Mouse (Mus musculus) limb, embryonic 10.5 days (tissue): ENCODE measurements around the gene Hist1h4b. TPM values are rescaled to one million over a fixed set of nuclear protein-coding genes. Genes with fewer than 3 reads are reported as not detected.
"Not testable (repeated sequence)": the region's sequence is repeated elsewhere in the genome, so short reads cannot be mapped to it uniquely, and the experiment has no call there.

Experiments
- DNase-seq: peaks from one replicate; pipeline ENCODE4 v3.0.0-alpha.2; 2017; ENCODE audit warnings: low spot score
- H3K27ac ChIP-seq: fragments of 300-500 bp; sonication (generic); 2 replicates; pipeline ENCODE4 v1.5.1; 2016; ENCODE audit warnings: mild to moderate bottlenecking
- H3K27me3 ChIP-seq: fragments of 300-500 bp; sonication (generic); 2 replicates; pipeline ENCODE4 v1.6.1; 2016; ENCODE audit warnings: low read depth, mild to moderate bottlenecking; ENCODE audit not compliant: poor library complexity, severe bottlenecking
- H3K36me3 ChIP-seq: fragments of 300-500 bp; sonication (generic); 2 replicates; pipeline ENCODE4 v1.6.1; 2016; ENCODE audit warnings: mild to moderate bottlenecking, moderate library complexity
- H3K4me1 ChIP-seq: fragments of 300-500 bp; sonication (generic); 2 replicates; pipeline ENCODE4 v1.6.1; 2016
- H3K4me3 ChIP-seq: fragments of 300-500 bp; sonication (generic); 2 replicates; pipeline ENCODE4 v1.5.1; 2016; ENCODE audit warnings: mild to moderate bottlenecking, moderate library complexity
- H3K9me3 ChIP-seq: fragments of 300-500 bp; sonication (generic); replicated peaks from 2 replicates; pipeline ENCODE4 v1.6.1; 2016; ENCODE audit warnings: mild to moderate bottlenecking
- WGBS: fragments of 180-500 bp; shearing (Covaris S2); methylation state at CpG from one replicate; pipeline ENCODE4 v1.1.7; 2016; 5-methylcytosine and 5-hydroxymethylcytosine counted together
- polyA plus RNA-seq: library from polyadenylated mRNA; unstranded; fragments of >200 nt; fragmentation: Nextera tagmentation; extraction: Ambion mirVana; gene quantifications from 2 replicates; pipeline ENCODE4 v1.2.1, GENCODE M21; 2016

Gene Hist1h4b
- 4.4 and 5.9 TPM in 2 replicates for polyA plus RNA-seq

GRCm38 (mm10) chr13:23756790-23757189 is at the start of gene Hist1h4b:
Hist1h4b (plus strand) TSS chr13:23757013.
- Histone ChIP-seq H3K4me3 (peak within 1 kb of the TSS; percentile 52), H3K9me3 (no peaks in the 10 kb centered on the region), H3K36me3 (no peaks in the 10 kb centered on the region), H3K4me1 (peaks cover 12% of the 10 kb centered on the region), H3K27me3 (no peaks in the 10 kb centered on the region), H3K27ac (peak within 1 kb of the TSS; percentile 92)
- 0% methylated on average over 19 of the region's 22 CpGs for WGBS
- peak; percentile 91 for DNase-seq

- no peaks in the 10 kb centered on the region for H3K36me3 ChIP-seq
- H3K4me3 ChIP-seq = no peak overlapping the region
- 91% methylated on average over 4 of the region's 4 CpGs for WGBS
- DNase-seq = peak; percentile 28
- H3K27me3 ChIP-seq = no peaks in the 10 kb centered on the region
- peaks cover 28% of the 10 kb centered on the region for H3K4me1 ChIP-seq
- H3K9me3 ChIP-seq = no peaks in the 10 kb centered on the region
- peak overlapping the region; percentile 56 for H3K27ac ChIP-seq
Measured at GRCm38 (mm10) chr13:23708041-23708440, 48.8 kb upstream of the Hist1h4b start.

DNA sequence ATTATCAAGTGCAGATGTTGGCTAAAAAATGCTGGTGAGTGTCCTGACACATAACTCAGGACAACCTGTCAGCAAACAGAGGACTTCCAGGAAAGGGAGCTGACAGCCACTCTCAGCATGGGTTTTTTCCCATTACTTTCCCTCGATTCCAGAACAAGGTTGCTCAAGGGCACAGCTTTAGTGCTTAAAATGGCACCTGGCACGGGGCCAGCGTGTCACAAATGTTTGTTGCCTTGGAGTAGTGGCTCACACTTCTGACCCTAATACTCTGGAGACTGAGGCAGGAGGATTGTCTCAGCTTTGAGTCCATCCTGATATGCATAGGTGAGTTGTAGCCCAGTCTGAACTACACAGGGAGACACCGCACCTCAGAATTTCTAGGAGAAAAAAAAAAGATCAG is 48.2 kb upstream of the Hist1h4b start:
- H3K27ac ChIP-seq = peak overlapping the region; percentile 56
- no peaks in the 10 kb centered on the region for H3K27me3 ChIP-seq
- H3K4me1 ChIP-seq = peaks cover 28% of the 10 kb centered on the region
- no peak overlapping the region for H3K4me3 ChIP-seq
- H3K36me3 ChIP-seq = no peaks in the 10 kb centered on the region
- no peaks in the 10 kb centered on the region for H3K9me3 ChIP-seq
- 65% methylated on average over 4 of the region's 4 CpGs for WGBS
- peak; percentile 29 for DNase-seq

GRCm38 (mm10) chr13:23709714-23710373 is 47.0 kb upstream of the Hist1h4b start:
- 27% methylated on average over 14 of the region's 15 CpGs for WGBS
- Histone ChIP-seq H3K27me3 (no peaks in the 10 kb centered on the region), H3K27ac (peak overlapping the region; percentile 78), H3K9me3 (no peaks in the 10 kb centered on the region), H3K4me1 (peaks cover 28% of the 10 kb centered on the region), H3K36me3 (no peaks in the 10 kb centered on the region), H3K4me3 (peak overlapping the region; percentile 51)
- peak; percentile 35 for DNase-seq

DNA sequence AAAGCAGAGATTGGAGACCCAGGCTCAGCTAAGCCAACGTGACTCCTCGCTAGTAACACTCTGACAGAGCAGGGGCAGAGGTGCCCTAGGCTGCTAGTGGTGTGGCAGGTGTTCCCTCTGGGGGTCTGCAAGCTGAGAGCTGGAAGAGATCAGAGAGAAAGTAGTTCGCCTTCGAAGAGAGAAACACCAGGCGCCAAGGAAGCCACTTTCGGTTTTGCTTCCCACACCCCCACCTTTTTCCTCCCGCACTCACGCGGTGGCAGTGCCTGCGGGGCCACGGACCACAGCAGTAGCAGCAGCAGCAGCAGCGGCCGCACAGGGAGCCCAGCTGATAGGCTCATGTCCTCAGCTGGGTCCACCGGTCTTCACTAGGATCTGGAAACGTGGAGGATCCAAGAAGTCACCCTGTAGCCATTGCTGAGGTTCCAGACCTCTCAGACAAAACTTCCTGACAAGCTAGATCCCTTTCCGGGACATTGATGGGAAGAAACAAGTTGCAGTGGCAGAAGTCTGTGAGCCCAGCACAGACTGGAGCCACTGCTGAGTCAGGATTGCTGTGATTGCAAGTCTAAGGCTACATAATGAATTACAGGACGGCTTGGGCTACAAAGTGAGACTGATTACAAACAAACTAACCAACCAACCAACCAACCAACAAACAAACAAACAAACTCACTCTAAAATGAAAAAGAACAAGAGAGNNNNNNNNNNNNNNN is 46.3 kb upstream of the Hist1h4b start, which contains the start of gene Hfe:
Hfe (minus strand) TSS at position 481 of the 716 bp plus-strand sequence.
- H3K4me1 ChIP-seq = peaks cover 28% of the 10 kb centered on the region
- H3K9me3 ChIP-seq = no peaks in the 10 kb centered on the region
- DNase-seq = peak; percentile 66
- no peaks in the 10 kb centered on the region for H3K27me3 ChIP-seq
- 3% methylated on average over 17 of the region's 17 CpGs for WGBS
- H3K36me3 ChIP-seq = no peaks in the 10 kb centered on the region
- peak within 1 kb of the TSS; percentile 51 for H3K4me3 ChIP-seq
- H3K27ac ChIP-seq = peak within 1 kb of the TSS; percentile 78

DNA sequence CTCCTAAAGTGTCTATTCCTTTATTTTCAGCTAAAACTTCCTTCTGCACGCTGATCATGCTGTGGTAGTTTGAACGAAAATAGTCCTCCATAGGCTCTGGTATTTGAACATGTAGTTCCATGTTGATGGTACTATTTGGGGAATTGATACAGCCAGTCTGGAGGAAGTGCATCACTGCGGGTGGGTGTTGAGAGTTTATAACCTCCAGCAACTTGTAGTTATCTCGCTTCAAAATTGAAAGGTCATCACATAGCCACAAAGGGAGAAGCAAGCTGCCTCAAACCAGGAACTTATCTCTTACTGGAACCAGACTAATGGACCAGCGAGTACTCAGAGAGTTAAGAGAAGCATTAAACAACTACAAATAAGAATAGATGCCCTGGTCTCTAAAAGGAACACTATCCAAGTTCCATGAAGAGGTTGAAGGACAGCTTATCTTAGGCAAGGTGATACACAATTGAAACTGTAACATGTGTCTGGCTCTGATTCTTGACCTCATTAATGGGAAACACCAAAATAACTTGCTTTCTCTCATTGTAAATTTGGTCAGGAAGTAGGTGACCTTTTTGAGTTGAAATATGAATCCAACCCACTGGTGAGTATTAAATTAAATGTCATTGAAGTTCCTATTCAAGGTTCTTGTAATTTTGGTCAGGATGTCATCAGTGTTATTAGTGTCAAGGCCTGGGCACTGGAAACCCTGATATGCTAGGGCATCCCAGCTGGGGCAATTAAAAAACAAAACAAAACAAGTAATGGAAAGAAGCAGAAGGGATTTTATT is 40.4 kb upstream of the Hist1h4b start:
- Histone ChIP-seq H3K27me3 (no peaks in the 10 kb centered on the region), H3K36me3 (no peaks in the 10 kb centered on the region), H3K9me3 (no peaks in the 10 kb centered on the region), H3K27ac (no peak overlapping the region), H3K4me1 (peaks cover 7% of the 10 kb centered on the region; the same call in 1 of the 2 replicates), H3K4me3 (no peak overlapping the region)
- DNase-seq = peak; percentile 13
- WGBS = 83% methylated on average over 5 of the region's 5 CpGs

DNA sequence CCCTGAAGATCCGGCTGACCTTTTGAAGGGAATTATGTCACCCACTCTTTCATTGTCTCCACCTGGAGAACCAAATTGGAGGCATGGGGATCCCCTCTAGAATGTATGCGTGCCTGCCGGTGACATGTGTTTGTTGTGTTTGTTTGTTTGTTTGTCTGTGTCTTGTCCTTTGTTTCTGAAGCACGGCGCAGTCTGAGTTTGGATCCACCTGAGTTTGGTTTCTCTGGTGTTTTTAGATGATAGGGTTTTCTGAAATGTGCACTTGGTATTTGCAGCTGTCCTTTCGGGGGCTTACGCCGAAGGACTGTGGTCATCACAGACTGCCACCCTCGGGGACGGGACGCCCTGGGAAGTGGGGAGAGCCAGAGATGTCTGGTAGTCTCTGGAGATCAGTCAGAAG is 39.6 kb upstream of the Hist1h4b start:
- H3K4me1 ChIP-seq = peaks cover 7% of the 10 kb centered on the region; the same call in 1 of the 2 replicates
- peak overlapping the region; percentile 50; the same call in 1 of the 2 replicates for H3K27ac ChIP-seq
- H3K4me3 ChIP-seq = no peak overlapping the region
- H3K36me3 ChIP-seq = no peaks in the 10 kb centered on the region
- WGBS = 39% methylated on average over 11 of the region's 11 CpGs
- DNase-seq = peak; percentile 23
- H3K27me3 ChIP-seq = no peaks in the 10 kb centered on the region
- H3K9me3 ChIP-seq = no peaks in the 10 kb centered on the region

DNA sequence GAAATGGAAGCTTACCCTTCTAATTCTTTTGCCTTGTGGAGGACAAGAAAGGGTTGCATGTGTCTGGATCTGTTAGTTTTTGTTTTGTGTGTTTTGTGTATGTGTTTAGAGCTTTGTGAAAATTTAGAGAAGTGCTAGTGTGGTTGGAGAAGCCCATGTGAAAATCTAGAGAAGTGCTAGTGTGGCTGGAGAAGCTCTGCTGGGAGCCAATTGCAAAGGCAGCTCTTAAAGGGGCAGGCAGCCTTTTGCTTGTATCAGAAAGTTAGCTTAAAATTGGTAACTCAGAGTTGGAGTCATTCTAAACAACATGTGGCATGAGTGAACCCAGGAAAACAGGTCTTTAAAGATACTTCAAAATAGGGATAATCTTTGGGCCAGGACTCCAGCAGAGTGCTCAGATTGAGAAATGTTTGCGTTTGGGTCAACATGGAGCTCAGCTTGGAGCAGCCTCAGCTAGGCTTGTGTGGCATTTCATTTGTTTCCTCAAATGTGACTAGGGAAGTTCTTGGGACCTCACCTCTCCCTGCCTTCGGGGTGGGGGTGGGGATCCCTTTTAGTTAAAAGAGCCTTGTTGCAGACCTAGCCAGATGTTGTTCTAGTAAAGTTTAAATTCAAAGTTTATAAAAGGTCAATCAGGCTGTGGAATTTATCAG is 39.1 kb upstream of the Hist1h4b start:
- 16% methylated on average over 2 of the region's 2 CpGs for WGBS
- H3K27ac ChIP-seq = peak overlapping the region; percentile 50; the same call in 1 of the 2 replicates
- not testable (repeated sequence) for H3K4me3 ChIP-seq, H3K9me3 ChIP-seq, H3K27me3 ChIP-seq, H3K4me1 ChIP-seq, H3K36me3 ChIP-seq
- DNase-seq = peak; percentile 28

DNA sequence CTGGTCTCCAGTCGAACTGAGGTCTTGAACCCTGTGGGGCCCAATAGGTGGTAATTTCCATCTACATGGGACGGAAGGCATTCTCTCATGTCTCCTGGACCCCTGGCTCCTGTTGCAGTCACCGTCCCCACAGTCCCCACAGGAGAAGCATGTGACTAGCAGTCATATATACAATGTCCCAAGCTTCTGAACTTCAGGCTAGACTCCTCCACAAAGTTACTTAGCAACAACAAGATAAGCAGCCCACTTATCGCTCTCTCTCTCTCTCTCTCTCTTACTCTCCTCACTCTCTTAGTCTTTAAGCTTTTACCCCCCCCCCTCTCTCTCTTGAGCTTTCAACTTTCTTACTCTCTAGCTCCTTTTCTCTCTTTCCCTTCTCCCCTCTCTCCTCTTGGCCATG is 32.6 kb upstream of the Hist1h4b start:
- DNase-seq = peak; percentile 25
- Histone ChIP-seq H3K9me3 (no peaks in the 10 kb centered on the region), H3K27me3 (no peaks in the 10 kb centered on the region), H3K36me3 (no peaks in the 10 kb centered on the region), H3K27ac (no peak overlapping the region), H3K4me3 (no peak overlapping the region), H3K4me1 (peaks cover 5% of the 10 kb centered on the region; the same call in 1 of the 2 replicates)
- WGBS = 90% methylated on average over 4 of the region's 4 CpGs

- WGBS = no CpG with 5 or more reads among the region's 1 CpGs
- peaks cover 5% of the 10 kb centered on the region; the same call in 1 of the 2 replicates for H3K4me1 ChIP-seq
Measured at GRCm38 (mm10) chr13:23725213-23725612, 31.6 kb upstream of the Hist1h4b start.

DNA sequence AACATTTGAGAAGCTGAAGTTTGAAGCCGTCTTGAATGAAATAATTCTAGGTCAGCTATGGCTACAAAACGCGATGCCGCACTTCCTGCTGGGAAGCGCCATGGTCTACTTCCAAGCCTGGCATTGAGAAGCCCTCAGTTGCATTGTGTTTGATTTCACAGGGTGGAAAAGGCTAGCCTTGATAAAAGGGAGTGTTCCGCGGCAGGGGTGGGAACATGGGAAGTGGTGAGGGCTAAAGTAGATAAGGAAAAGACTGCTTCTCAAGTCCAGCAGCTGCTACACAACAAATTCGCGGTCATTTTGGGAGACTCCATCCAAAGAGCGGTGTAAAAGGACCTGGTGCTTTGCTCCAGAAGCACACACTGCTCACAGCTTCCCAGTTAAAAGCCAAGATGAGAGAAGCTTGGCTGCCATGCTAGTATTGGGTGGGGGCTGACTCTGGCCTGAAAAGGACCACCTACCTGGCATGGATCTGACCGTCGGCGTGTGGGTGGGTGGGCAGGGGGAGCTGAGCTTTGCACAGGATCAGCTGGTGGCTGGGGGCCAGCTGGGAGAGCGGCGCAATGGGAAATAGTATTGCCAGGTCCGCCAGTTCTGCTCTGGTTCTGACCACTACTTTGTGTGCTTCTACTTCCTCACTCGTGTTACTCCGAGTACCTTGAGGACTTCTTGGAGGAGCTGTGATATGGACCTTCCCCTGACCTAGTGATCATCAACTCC is 28.2 kb upstream of the Hist1h4b start:
- no peaks in the 10 kb centered on the region for H3K36me3 ChIP-seq
- H3K4me3 ChIP-seq = no peak overlapping the region
- H3K27me3 ChIP-seq = no peaks in the 10 kb centered on the region
- 92% methylated on average over 18 of the region's 18 CpGs for WGBS
- peak overlapping the region; percentile 23; the same call in 1 of the 2 replicates for H3K27ac ChIP-seq
- DNase-seq = no peak
- no peaks in the 10 kb centered on the region for H3K9me3 ChIP-seq
- peaks cover 5% of the 10 kb centered on the region; the same call in 1 of the 2 replicates for H3K4me1 ChIP-seq

More at GRCm38 (mm10) chr13:23725213-23725612, 31.6 kb upstream of the Hist1h4b start:
- peak; percentile 18 for DNase-seq
- H3K4me3 ChIP-seq = no peak overlapping the region
- no peak overlapping the region for H3K27ac ChIP-seq
- no peaks in the 10 kb centered on the region for H3K9me3 ChIP-seq
- no peaks in the 10 kb centered on the region for H3K36me3 ChIP-seq
- H3K27me3 ChIP-seq = no peaks in the 10 kb centered on the region

DNA sequence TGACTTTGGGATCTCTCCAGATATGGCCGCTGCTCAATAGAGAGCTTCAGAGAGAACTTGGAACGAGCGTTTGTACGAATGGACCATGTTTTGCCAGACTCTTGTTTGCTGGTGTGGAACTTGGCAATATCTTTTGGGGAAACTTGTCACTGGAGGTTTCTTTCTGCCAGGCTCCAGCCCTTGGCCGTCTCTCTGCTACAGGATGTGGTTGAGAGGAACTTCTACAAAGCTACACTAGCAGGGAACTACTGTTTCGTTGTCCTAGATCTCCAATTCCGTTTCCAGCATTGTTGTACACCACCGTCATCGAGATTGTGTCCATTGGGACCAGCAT is 27.7 kb upstream of the Hist1h4b start:
- no peaks in the 10 kb centered on the region for H3K9me3 ChIP-seq
- peaks cover 5% of the 10 kb centered on the region; the same call in 1 of the 2 replicates for H3K4me1 ChIP-seq
- H3K27ac ChIP-seq = no peak overlapping the region; the same call in 1 of the 2 replicates
- no peak overlapping the region for H3K4me3 ChIP-seq
- no peaks in the 10 kb centered on the region for H3K36me3 ChIP-seq
- no peaks in the 10 kb centered on the region for H3K27me3 ChIP-seq
- 92% methylated on average over 9 of the region's 9 CpGs for WGBS
- peak; percentile 3 for DNase-seq
